Mouse (Mus musculus): ENCODE measurements at regions not wholly inside any gene's neighbourhood (a gene's known extent, or its start where the extent isn't known, plus 50 kb on each side); places are given as distances from the start of the nearest gene placed in this dataset.

GRCm38 (mm10) chr12:95173810-95174402, 518.1 kb upstream of the Flrt2 start:
- Histone ChIP-seq H3K4me2 (replicated peaks; ENCODE audit: low read depth, low read length) (no peak overlapping the region), H3K4me1 (ENCODE audit: control insufficient read depth, insufficient read depth, low read length) (no peaks in the 10 kb centered on the region), H3K9ac (replicated peaks; ENCODE audit: low read depth, low read length) (no peak overlapping the region), H3K27ac (ENCODE audit: low read length) (no peak overlapping the region), H3K4me3 (ENCODE audit: low read depth, low read length) (no peak overlapping the region), H3K27me3 (ENCODE audit: control insufficient read depth, insufficient read depth, low read length) (no peaks in the 10 kb centered on the region), H3K9me3 (ENCODE audit: control insufficient read depth, low read depth, low read length) (no peaks in the 10 kb centered on the region), H3K36me3 (ENCODE audit: control insufficient read depth, insufficient read depth, low read length) (no peaks in the 10 kb centered on the region)
- ATAC-seq (ENCODE audit: insufficient number of reproducible peaks, insufficient read depth, low FRiP score, low read depth): no peak
- WGBS: 84% methylated on average over 1 of the region's 1 CpGs

GRCm38 (mm10) chr12:95202486-95202885, 489.5 kb upstream of the Flrt2 start:
- no peak for ATAC-seq (ENCODE audit: insufficient number of reproducible peaks, insufficient read depth, low FRiP score, low read depth)
- H3K36me3 ChIP-seq (ENCODE audit: control insufficient read depth, insufficient read depth, low read length): no peaks in the 10 kb centered on the region
- no peak overlapping the region for H3K27ac ChIP-seq (ENCODE audit: low read length)
- no peak overlapping the region for H3K4me2 ChIP-seq (replicated peaks; ENCODE audit: low read depth, low read length)
- H3K9ac ChIP-seq (replicated peaks; ENCODE audit: low read depth, low read length): no peak overlapping the region
- H3K4me1 ChIP-seq (ENCODE audit: control insufficient read depth, insufficient read depth, low read length): no peaks in the 10 kb centered on the region
- no peaks in the 10 kb centered on the region for H3K27me3 ChIP-seq (ENCODE audit: control insufficient read depth, insufficient read depth, low read length)
- no peaks in the 10 kb centered on the region for H3K9me3 ChIP-seq (ENCODE audit: control insufficient read depth, low read depth, low read length)
- 90% methylated on average over 8 of the region's 8 CpGs for WGBS
- H3K4me3 ChIP-seq (ENCODE audit: low read depth, low read length): no peak overlapping the region

GRCm38 (mm10) chr12:95205081-95205480, 486.9 kb upstream of the Flrt2 start:
- ATAC-seq (ENCODE audit: insufficient number of reproducible peaks, insufficient read depth, low FRiP score, low read depth): no peak
- Histone ChIP-seq H3K27ac (ENCODE audit: low read length) (no peak overlapping the region), H3K9me3 (ENCODE audit: control insufficient read depth, low read depth, low read length) (no peaks in the 10 kb centered on the region), H3K27me3 (ENCODE audit: control insufficient read depth, insufficient read depth, low read length) (no peaks in the 10 kb centered on the region), H3K4me3 (ENCODE audit: low read depth, low read length) (no peak overlapping the region), H3K4me1 (ENCODE audit: control insufficient read depth, insufficient read depth, low read length) (no peaks in the 10 kb centered on the region), H3K36me3 (ENCODE audit: control insufficient read depth, insufficient read depth, low read length) (no peaks in the 10 kb centered on the region), H3K9ac (replicated peaks; ENCODE audit: low read depth, low read length) (no peak overlapping the region), H3K4me2 (replicated peaks; ENCODE audit: low read depth, low read length) (no peak overlapping the region)
- WGBS: 86% methylated on average over 3 of the region's 3 CpGs

GRCm38 (mm10) chr12:95239158-95239779, 452.8 kb upstream of the Flrt2 start:
- H3K4me3 ChIP-seq (ENCODE audit: low read depth, low read length): no peak overlapping the region
- no peak overlapping the region for H3K9ac ChIP-seq (replicated peaks; ENCODE audit: low read depth, low read length)
- no peaks in the 10 kb centered on the region for H3K4me1 ChIP-seq (ENCODE audit: control insufficient read depth, insufficient read depth, low read length)
- H3K36me3 ChIP-seq (ENCODE audit: control insufficient read depth, insufficient read depth, low read length): no peaks in the 10 kb centered on the region
- H3K27me3 ChIP-seq (ENCODE audit: control insufficient read depth, insufficient read depth, low read length): no peaks in the 10 kb centered on the region
- no peak for ATAC-seq (ENCODE audit: insufficient number of reproducible peaks, insufficient read depth, low FRiP score, low read depth)
- WGBS: 18% methylated on average over 3 of the region's 3 CpGs
- no peak overlapping the region for H3K27ac ChIP-seq (ENCODE audit: low read length)
- H3K9me3 ChIP-seq (ENCODE audit: control insufficient read depth, low read depth, low read length): no peaks in the 10 kb centered on the region
- H3K4me2 ChIP-seq (replicated peaks; ENCODE audit: low read depth, low read length): no peak overlapping the region

GRCm38 (mm10) chr12:95267187-95267586, 424.8 kb upstream of the Flrt2 start:
- WGBS: 27% methylated on average over 3 of the region's 3 CpGs
- no peak for ATAC-seq (ENCODE audit: insufficient number of reproducible peaks, insufficient read depth, low FRiP score, low read depth)

GRCm38 (mm10) chr12:95305386-95305785, 386.6 kb upstream of the Flrt2 start:
- H3K4me2 ChIP-seq (replicated peaks; ENCODE audit: low read depth, low read length): no peak overlapping the region
- no peaks in the 10 kb centered on the region for H3K27me3 ChIP-seq (ENCODE audit: control insufficient read depth, insufficient read depth, low read length)
- 85% methylated on average over 2 of the region's 2 CpGs for WGBS
- H3K4me3 ChIP-seq (ENCODE audit: low read depth, low read length): no peak overlapping the region
- no peak overlapping the region for H3K9ac ChIP-seq (replicated peaks; ENCODE audit: low read depth, low read length)
- H3K27ac ChIP-seq (ENCODE audit: low read length): no peak overlapping the region
- no peaks in the 10 kb centered on the region for H3K4me1 ChIP-seq (ENCODE audit: control insufficient read depth, insufficient read depth, low read length)
- no peak for ATAC-seq (ENCODE audit: insufficient number of reproducible peaks, insufficient read depth, low FRiP score, low read depth)
- H3K9me3 ChIP-seq (ENCODE audit: control insufficient read depth, low read depth, low read length): no peaks in the 10 kb centered on the region
- no peaks in the 10 kb centered on the region for H3K36me3 ChIP-seq (ENCODE audit: control insufficient read depth, insufficient read depth, low read length)

More at GRCm38 (mm10) chr12:95267187-95267586, 424.8 kb upstream of the Flrt2 start:
- Histone ChIP-seq H3K36me3 (ENCODE audit: control insufficient read depth, insufficient read depth, low read length) (no peaks in the 10 kb centered on the region), H3K27me3 (ENCODE audit: control insufficient read depth, insufficient read depth, low read length) (no peaks in the 10 kb centered on the region), H3K9me3 (ENCODE audit: control insufficient read depth, low read depth, low read length) (no peaks in the 10 kb centered on the region; the same call in 1 of the 2 replicates), H3K27ac (ENCODE audit: low read length) (no peak overlapping the region), H3K4me2 (replicated peaks; ENCODE audit: low read depth, low read length) (no peak overlapping the region), H3K9ac (replicated peaks; ENCODE audit: low read depth, low read length) (no peak overlapping the region), H3K4me3 (ENCODE audit: low read depth, low read length) (no peak overlapping the region), H3K4me1 (ENCODE audit: control insufficient read depth, insufficient read depth, low read length) (no peaks in the 10 kb centered on the region)

GRCm38 (mm10) chr12:95315151-95315750, 376.8 kb upstream of the Flrt2 start:
- Histone ChIP-seq H3K9me3 (ENCODE audit: control insufficient read depth, low read depth, low read length) (no peaks in the 10 kb centered on the region), H3K4me1 (ENCODE audit: control insufficient read depth, insufficient read depth, low read length) (no peaks in the 10 kb centered on the region), H3K36me3 (ENCODE audit: control insufficient read depth, insufficient read depth, low read length) (no peaks in the 10 kb centered on the region), H3K9ac (replicated peaks; ENCODE audit: low read depth, low read length) (no peak overlapping the region), H3K4me2 (replicated peaks; ENCODE audit: low read depth, low read length) (no peak overlapping the region), H3K4me3 (ENCODE audit: low read depth, low read length) (no peak overlapping the region), H3K27ac (ENCODE audit: low read length) (no peak overlapping the region), H3K27me3 (ENCODE audit: control insufficient read depth, insufficient read depth, low read length) (no peaks in the 10 kb centered on the region)
- 75% methylated on average over 2 of the region's 2 CpGs for WGBS
- no peak for ATAC-seq (ENCODE audit: insufficient number of reproducible peaks, insufficient read depth, low FRiP score, low read depth)

- Histone ChIP-seq H3K27me3 (ENCODE audit: control insufficient read depth, insufficient read depth, low read length) (no peaks in the 10 kb centered on the region), H3K4me1 (ENCODE audit: control insufficient read depth, insufficient read depth, low read length) (no peaks in the 10 kb centered on the region), H3K9me3 (ENCODE audit: control insufficient read depth, low read depth, low read length) (no peaks in the 10 kb centered on the region), H3K4me2 (replicated peaks; ENCODE audit: low read depth, low read length) (no peak overlapping the region), H3K4me3 (ENCODE audit: low read depth, low read length) (no peak overlapping the region), H3K27ac (ENCODE audit: low read length) (no peak overlapping the region), H3K36me3 (ENCODE audit: control insufficient read depth, insufficient read depth, low read length) (no peaks in the 10 kb centered on the region), H3K9ac (replicated peaks; ENCODE audit: low read depth, low read length) (no peak overlapping the region)
- no peak for ATAC-seq (ENCODE audit: insufficient number of reproducible peaks, insufficient read depth, low FRiP score, low read depth)
- WGBS: 57% methylated on average over 1 of the region's 1 CpGs
These were observed 375.2 kb upstream of the Flrt2 start for GRCm38 (mm10) chr12:95316820-95317219.

Measured in stomach, embryonic 14.5 days (tissue).